Mouse (Mus musculus) thymus, adult 2 months (tissue): Measurements from ENCODE around the gene Vmn2r86. TPM values are rescaled to one million over a fixed set of nuclear protein-coding genes. Genes with fewer than 3 reads are reported as not detected.
"Not testable (repeated sequence)": the region's sequence is repeated elsewhere in the genome, so short reads cannot be mapped to it uniquely, and the experiment has no call there.

Source experiments
- DNase-seq: peaks from one replicate; pipeline ENCODE4 v3.0.0; 2021
- H3K27ac ChIP-seq: fragments of 200-500 bp; 2 replicates; pipeline ENCODE4 v1.5.1; 2012; ENCODE audit warnings: low read length, control low read depth; ENCODE audit not compliant: control insufficient read depth, insufficient read depth
- H3K27me3 ChIP-seq: fragments of 200-500 bp; 2 replicates; pipeline ENCODE4 v1.6.1; 2012; ENCODE audit warnings: mild to moderate bottlenecking, low read length, moderate library complexity, mixed read lengths; ENCODE audit not compliant: control insufficient read depth, insufficient read depth
- H3K36me3 ChIP-seq: fragments of 200-500 bp; 2 replicates; pipeline ENCODE4 v1.6.1; 2012; ENCODE audit warnings: mild to moderate bottlenecking, low read length, moderate library complexity; ENCODE audit not compliant: control insufficient read depth, insufficient read depth
- H3K4me1 ChIP-seq: fragments of 200-500 bp; replicated peaks from 2 replicates; pipeline ENCODE4 v1.6.1; 2012; ENCODE audit warnings: low read length; ENCODE audit not compliant: control insufficient read depth, insufficient read depth
- H3K4me3 ChIP-seq: fragments of 200-500 bp; 2 replicates; pipeline ENCODE4 v1.5.1; 2012; ENCODE audit warnings: mild to moderate bottlenecking, low read length, control low read depth, moderate library complexity; ENCODE audit not compliant: control insufficient read depth, insufficient read depth
- CTCF ChIP-seq: fragments of 200-500 bp; IDR thresholded peaks from 2 replicates; pipeline ENCODE4 v1.5.1; 2012; ENCODE audit warnings: mild to moderate bottlenecking, control low read depth, low read length, moderate library complexity, borderline replicate concordance; ENCODE audit not compliant: control insufficient read depth, poor library complexity, insufficient read depth; ENCODE audit errors: extremely low read depth
- POLR2A ChIP-seq: fragments of 200-500 bp; IDR thresholded peaks from 2 replicates; pipeline ENCODE4 v1.6.1; 2012; ENCODE audit warnings: mild to moderate bottlenecking, low read length, control low read depth, moderate library complexity; ENCODE audit not compliant: control insufficient read depth, poor library complexity, insufficient read depth; ENCODE audit errors: extremely low read depth
- WGBS: fragments of 180-500 bp; shearing (Covaris S2); methylation state at CpG from one replicate; pipeline ENCODE4 v1.1.7; 2018; 5-methylcytosine and 5-hydroxymethylcytosine counted together
- polyA plus RNA-seq: library from polyadenylated mRNA; depleted of rRNA; stranded (reverse); fragments of >200 nt; gene quantifications from 2 replicates; pipeline ENCODE4 v1.2.3, GENCODE M21; 2012; rRNA removed

Gene Vmn2r86
- polyA plus RNA-seq, 1 experiment: not detected

DNA sequence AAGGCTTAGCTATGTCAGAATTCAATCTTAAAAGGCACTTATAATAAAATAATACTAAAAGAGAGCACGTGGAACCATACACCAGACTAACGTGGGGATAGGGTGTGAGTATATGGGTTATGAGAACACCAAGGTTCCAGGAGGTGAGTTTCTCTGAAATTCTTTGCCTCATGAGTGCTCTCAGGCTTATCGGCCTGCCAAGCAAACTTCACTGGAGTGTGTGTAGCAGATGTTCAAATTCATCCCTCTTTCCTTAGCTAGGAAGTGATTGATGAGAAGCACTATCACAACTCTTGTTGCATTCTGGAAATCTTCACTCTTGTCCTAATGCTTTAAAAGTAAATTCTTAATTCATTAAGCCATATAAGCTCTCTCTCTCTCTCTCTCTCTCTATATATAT is 35.4 kb downstream of the Vmn2r86 start:
- TF ChIP-seq POLR2A (no peak), CTCF (no peak)
- no peaks in the 10 kb centered on the region for H3K4me1 ChIP-seq
- H3K4me3 ChIP-seq: no peak overlapping the region
- WGBS: 96% methylated on average over 3 of the region's 3 CpGs
- no peaks in the 10 kb centered on the region for H3K36me3 ChIP-seq
- no peak for DNase-seq
- H3K27me3 ChIP-seq: no peaks in the 10 kb centered on the region
- no peak overlapping the region for H3K27ac ChIP-seq

- H3K27me3 ChIP-seq, H3K27ac ChIP-seq, H3K36me3 ChIP-seq, H3K4me3 ChIP-seq, DNase-seq, H3K4me1 ChIP-seq: not testable (repeated sequence)
- 91% methylated on average over 2 of the region's 2 CpGs for WGBS
Measured at GRCm38 (mm10) chr10:130419954-130420353, 35.9 kb downstream of the Vmn2r86 start.

GRCm38 (mm10) chr10:130416352-130416751 is 39.5 kb downstream of the Vmn2r86 start:
- not testable (repeated sequence) for H3K27ac ChIP-seq, H3K4me1 ChIP-seq

GRCm38 (mm10) chr10:130412167-130412698 is 43.6 kb downstream of the Vmn2r86 start:
- not testable (repeated sequence) for H3K4me3 ChIP-seq, H3K27me3 ChIP-seq, H3K36me3 ChIP-seq, H3K27ac ChIP-seq, DNase-seq, H3K4me1 ChIP-seq
- WGBS: 80% methylated on average over 28 of the region's 35 CpGs

More at GRCm38 (mm10) chr10:130416352-130416751, 39.5 kb downstream of the Vmn2r86 start:
- H3K27me3 ChIP-seq, H3K4me3 ChIP-seq, DNase-seq, H3K36me3 ChIP-seq: not testable (repeated sequence)

DNA sequence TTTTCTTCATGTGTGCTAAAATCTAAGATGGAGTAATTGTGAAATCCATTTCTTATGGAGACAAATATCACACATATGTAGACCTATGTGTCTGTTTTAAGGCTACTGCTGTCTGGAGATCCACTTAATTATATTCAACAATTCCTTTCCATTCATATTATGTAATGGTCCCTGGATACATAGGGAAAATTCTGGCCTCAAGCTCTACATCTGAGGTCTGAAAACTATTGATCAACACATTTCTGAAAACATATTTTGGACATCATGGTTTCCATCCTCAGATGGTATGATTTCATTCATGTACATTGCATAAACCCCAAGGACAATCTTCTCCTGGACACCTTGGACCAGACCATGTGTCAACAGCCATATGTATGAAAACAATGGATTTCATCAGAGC is 61.6 kb downstream of the Vmn2r86 start, which contains the start of gene Vmn2r84:
TSS of gene Vmn2r84 (minus strand) at position 101 of the 400 bp plus-strand sequence.
- no peak within 1 kb of the TSS for H3K27ac ChIP-seq
- TF ChIP-seq POLR2A: no peak
- no peak for TF ChIP-seq CTCF
- no peaks in the 10 kb centered on the region for H3K36me3 ChIP-seq
- H3K4me3 ChIP-seq: no peak within 1 kb of the TSS
- no peaks in the 10 kb centered on the region for H3K4me1 ChIP-seq
- DNase-seq: no peak
- no peaks in the 10 kb centered on the region for H3K27me3 ChIP-seq

Other genes starting within 250 kb of the Vmn2r86 start
- not detected in 2 replicates for gene Olfr827, start 241.6 kb downstream of the Vmn2r86 start, polyA plus RNA-seq
- 0.05 TPM in 1 of 2 replicates, not detected in the other for gene Neurod4, start 175.8 kb downstream of the Vmn2r86 start, polyA plus RNA-seq
- gene Tespa1, start 133.2 kb downstream of the Vmn2r86 start, polyA plus RNA-seq: 68.1 and 72.4 TPM in 2 replicates
- gene Vmn2r84, start 61.7 kb downstream of the Vmn2r86 start, polyA plus RNA-seq: 0.01 TPM in 1 of 2 replicates, not detected in the other
- not detected in 2 replicates for gene Vmn2r85, start 26.3 kb downstream of the Vmn2r86 start, polyA plus RNA-seq
- not detected in 2 replicates for gene Vmn2r87, start 41.3 kb upstream of the Vmn2r86 start, polyA plus RNA-seq